Mouse (Mus musculus) urinary bladder, adult 2 months (tissue): ENCODE data around the gene Cyp4f39. TPM values are rescaled to one million over a fixed set of nuclear protein-coding genes. Genes with fewer than 3 reads are reported as not detected.
"Not testable (repeated sequence)": the region's sequence is repeated elsewhere in the genome, so short reads cannot be mapped to it uniquely, and the experiment has no call there.

ENCODE experiments used
- DNase-seq: peaks from one replicate; pipeline ENCODE4 v3.0.0; 2022; ENCODE audit warnings: low spot score
- polyA plus RNA-seq: library from polyadenylated mRNA; depleted of rRNA; stranded (reverse); fragments of >200 nt; gene quantifications from 2 replicates; pipeline ENCODE4 v1.2.3, GENCODE M21; 2012; rRNA removed

The Cyp4f39 gene
- polyA plus RNA-seq, 1 experiment: 8.8 TPM

DNA sequence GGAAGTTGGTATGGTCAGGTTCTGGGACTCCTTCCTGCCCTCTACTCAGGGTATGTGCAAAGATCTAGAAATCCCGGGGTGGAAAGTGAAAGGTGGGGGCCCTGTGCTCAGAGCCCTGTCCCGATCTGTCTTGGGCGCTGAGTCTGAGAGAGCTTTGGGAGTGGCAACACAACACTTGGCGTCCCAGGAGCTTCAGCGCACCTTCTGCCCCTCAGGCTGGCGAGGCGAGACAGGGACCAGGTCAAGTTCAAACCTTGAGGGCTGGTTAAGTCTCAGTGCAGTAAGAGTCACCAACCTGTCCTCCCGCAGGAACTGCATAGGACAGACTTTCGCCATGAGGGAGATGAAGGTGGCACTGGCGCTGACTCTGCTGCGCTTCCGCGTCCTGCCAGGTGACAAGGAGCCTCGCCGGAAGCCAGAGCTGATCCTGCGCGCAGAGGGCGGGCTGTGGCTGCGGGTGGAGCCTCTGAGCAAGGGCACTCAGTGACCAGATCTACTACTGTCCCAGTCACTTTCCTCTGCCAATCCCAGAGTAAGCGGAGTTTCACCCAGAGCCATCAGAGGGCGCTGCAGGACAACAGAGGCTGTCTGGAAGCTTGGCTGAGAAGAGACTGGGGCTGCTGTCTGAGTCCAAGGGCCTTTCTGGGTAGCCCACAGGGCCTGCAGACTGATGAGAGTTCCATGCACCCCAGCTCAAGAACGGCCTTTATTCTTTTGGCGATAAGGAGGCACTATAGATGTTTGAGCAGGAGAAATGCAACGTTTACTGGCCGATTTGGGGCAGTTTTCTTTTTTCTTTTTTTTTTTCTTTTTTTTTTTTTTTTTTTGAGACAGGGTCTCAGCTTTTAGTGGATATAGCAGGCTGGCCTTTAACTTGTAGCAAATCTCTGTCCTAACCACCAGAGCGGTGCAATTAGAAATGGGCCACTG, 76.2 kb downstream of the Cyp4f39 start:
- peak; percentile 74 for DNase-seq

DNA sequence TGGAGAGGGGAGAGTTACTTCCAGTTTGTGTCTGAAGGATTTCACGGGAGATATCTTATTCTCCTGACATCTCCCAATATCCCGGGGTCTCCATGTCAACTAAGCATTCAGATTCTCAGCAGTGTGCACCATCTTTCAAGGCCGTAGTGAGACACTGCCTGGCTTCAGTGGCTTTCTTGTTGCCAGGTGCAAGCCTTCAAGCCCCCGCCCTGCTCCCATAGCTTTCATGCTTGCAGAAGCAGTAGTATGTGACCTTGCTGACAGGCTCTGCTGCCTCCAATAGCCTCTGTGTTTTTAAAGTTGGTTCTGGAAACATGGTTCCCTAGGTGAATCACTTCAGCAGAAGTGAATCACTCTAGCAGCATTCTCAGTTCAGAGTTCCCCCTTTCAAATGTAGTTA, 79.8 kb downstream of the Cyp4f39 start:
- not testable (repeated sequence) for DNase-seq

DNA sequence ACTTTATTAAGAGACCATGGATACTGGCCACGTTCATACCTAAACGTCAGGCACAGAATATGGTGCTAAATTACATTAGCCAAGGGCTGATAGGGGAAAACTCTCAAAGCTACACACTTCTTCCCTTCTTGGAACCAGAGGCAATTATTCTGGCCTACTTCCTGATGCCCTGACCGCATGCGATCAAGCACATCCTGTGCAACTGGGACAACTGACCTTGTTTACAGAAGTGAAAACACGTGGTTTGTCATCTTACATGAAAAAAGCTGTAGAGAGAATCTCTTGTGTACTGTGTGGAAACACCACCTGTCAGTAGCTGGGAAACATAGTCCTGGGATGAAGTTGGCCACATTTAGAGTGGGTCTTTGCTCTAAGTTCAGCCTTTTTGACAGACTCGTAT, 81.5 kb downstream of the Cyp4f39 start:
- no peak for DNase-seq

DNA sequence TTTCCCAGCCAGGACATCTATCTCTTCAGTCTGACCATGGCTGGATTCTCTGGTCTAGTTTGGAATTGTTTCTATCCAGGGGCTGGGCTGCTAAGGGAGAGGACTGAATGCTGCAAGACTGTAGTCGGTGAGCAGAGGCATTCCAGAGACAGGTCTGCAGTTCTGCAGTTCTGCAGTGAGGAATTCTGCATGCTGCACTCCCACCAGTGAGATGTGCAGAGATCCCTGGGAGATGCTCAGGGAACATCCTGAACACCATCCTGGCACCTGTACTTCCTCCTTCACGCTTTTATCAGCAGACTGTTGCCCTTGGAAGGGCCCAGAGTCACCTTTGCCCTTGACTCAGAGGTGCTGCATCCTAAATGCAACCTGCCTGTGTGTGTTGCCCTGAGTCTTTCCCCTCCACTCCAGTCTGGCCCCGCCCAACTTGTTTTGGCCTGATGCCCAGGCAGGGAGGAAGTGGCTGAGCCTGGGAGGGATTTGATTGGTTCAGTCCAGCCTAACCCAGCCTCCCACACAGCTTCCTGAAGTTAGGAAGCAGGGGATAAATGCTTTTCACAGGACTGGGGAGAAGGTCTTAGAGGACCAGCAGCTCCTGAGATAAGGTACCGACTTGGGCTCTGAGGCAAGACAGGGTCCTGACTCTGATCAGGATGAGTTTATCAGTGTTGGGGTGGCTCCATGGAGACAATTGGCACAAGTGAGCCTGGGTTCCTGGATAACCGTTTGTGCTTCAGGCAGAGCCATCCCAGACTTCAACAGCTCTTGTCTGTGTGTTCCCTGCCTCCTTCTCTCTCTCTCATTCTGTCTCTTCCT, 83.7 kb downstream of the Cyp4f39 start, which contains the start of gene Cyp4f16:
Gene Cyp4f16, plus strand, starts transcription at position 508 of the 816 bp plus-strand sequence.
- DNase-seq: peak; percentile 67

DNA sequence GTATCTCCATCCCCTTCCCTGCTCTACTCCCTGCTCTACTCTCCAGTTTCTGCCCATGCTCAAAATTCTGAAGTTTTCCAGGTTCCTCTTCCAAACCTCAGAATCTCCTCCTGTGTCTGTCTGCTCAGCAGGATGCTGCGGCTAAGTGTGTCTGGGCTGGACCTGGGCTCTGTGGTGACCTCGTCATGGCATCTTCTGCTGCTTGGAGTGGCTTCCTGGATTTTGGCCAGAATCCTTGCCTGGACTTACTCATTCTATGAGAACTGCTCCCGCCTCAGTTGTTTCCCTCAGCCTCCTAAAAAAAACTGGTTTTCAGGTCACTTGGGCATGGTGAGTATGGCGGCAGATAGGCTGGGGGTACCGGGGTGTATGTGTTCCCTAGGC, 84.3 kb downstream of the Cyp4f39 start:
- DNase-seq: no peak

Other genes with a start within 250 kb of the Cyp4f39 start
- 17.6 and 43.9 TPM in 2 replicates for gene Brd4, start 168.0 kb upstream of the Cyp4f39 start, polyA plus RNA-seq
- 70.9 and 76.2 TPM in 2 replicates for gene Akap8, start 131.5 kb upstream of the Cyp4f39 start, polyA plus RNA-seq
- 149 and 154 TPM in 2 replicates for gene Akap8l, start 102.1 kb upstream of the Cyp4f39 start, polyA plus RNA-seq
- 28.3 and 34.2 TPM in 2 replicates for gene Wiz, start 63.3 kb upstream of the Cyp4f39 start, polyA plus RNA-seq
- gene Rasal3, start 49.1 kb upstream of the Cyp4f39 start, polyA plus RNA-seq: 2.6 and 3.5 TPM in 2 replicates
- 0.50 and 0.68 TPM in 2 replicates for gene Pglyrp2, start 28.6 kb upstream of the Cyp4f39 start, polyA plus RNA-seq
- 13.5 and 13.6 TPM in 2 replicates for gene Cyp4f17, start 53.3 kb downstream of the Cyp4f39 start, polyA plus RNA-seq
- gene Cyp4f16, start 83.8 kb downstream of the Cyp4f39 start, polyA plus RNA-seq: 19.7 and 22.9 TPM in 2 replicates
- 0.01 TPM in 1 of 2 replicates, not detected in the other for gene Cyp4f37, start 168.6 kb downstream of the Cyp4f39 start, polyA plus RNA-seq
- gene Cyp4f40, start 206.2 kb downstream of the Cyp4f39 start, polyA plus RNA-seq: 0.19 and 0.50 TPM in 2 replicates
- 140 and 204 TPM in 2 replicates for gene Cyp4f15, start 232.9 kb downstream of the Cyp4f39 start, polyA plus RNA-seq